Mouse (Mus musculus): Measurements from ENCODE around the gene Hydin.

Gene Hydin

DNA sequence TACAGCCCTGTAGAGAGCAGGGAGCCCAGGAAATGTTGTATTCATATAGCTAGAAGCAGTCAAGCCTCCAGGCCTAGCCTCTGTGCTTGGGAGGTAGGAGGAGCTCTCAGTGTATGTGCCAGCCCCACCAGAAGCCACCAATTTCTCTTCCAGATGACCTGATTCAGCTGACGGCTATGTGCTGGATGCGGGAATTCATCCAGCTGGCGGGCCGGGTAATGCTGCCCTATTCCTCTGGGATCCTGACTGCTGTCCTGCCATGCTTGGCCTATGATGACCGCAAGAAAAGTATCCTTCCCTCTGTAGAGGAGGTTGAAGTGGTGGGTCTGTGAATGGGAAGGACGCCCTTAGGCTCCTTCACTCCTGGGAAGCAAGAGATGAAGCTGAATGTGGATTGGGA lies 369.4 kb downstream of the Hydin start:
- H3K27me3 ChIP-seq (ENCODE audit: control insufficient read depth, insufficient read depth, low read length, poor library complexity, severe bottlenecking): no peaks in the 10 kb centered on the region
- no peak for DNase-seq (ENCODE audit: low read depth, low spot score)
- H3K36me3 ChIP-seq (ENCODE audit: control insufficient read depth, insufficient read depth, low read length, poor library complexity, severe bottlenecking): peaks cover 6% of the 10 kb centered on the region

DNA sequence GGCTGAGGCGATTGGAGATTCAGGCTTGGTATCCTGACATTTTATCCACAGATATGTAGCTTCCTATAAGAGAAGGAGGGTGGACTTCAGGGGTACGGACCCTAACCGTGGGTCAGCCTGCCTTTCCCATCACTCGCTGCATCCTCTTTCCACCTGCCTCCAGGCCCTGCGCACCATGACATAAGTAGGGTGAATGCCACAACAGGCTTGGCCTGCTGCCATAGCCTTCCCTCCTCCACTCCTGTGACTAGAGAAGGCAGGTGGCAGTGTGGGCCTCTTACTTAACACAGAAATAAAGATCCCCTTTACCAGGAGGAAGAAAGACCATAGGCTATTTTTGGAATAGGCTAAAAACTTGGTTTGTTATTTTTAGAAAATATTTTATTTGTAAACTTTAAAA lies 375.6 kb downstream of the Hydin start:
- DNase-seq (ENCODE audit: low read depth, low spot score): no peak
- Histone ChIP-seq H3K36me3 (ENCODE audit: control insufficient read depth, insufficient read depth, low read length, poor library complexity, severe bottlenecking) (no peaks in the 10 kb centered on the region; the same call in 1 of the 2 replicates), H3K27me3 (ENCODE audit: control insufficient read depth, insufficient read depth, low read length, poor library complexity, severe bottlenecking) (no peaks in the 10 kb centered on the region)

DNA sequence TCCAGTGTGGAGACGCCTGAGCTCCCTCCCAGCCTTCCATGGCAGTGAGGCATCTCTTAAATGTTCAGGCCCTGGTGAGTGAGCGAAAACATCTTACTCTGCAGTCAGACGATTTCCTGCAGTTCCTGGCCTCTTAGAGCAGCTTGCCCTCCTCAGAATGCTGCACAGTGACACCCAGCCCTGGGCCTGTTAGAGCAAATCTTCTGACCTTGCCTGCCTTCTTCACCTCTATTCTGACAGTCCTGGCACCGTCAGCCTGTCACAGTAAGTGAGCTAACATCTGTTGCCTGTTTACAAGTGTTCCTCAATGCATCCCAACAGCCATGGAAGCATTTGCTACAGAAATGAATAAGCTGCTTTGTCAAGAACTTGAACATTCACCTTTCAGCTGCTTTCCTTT lies 376.4 kb downstream of the Hydin start:
- Histone ChIP-seq H3K36me3 (ENCODE audit: control insufficient read depth, insufficient read depth, low read length, poor library complexity, severe bottlenecking) (no peaks in the 10 kb centered on the region; the same call in 1 of the 2 replicates), H3K27me3 (ENCODE audit: control insufficient read depth, insufficient read depth, low read length, poor library complexity, severe bottlenecking) (no peaks in the 10 kb centered on the region)
- no peak for DNase-seq (ENCODE audit: low read depth, low spot score)

DNA sequence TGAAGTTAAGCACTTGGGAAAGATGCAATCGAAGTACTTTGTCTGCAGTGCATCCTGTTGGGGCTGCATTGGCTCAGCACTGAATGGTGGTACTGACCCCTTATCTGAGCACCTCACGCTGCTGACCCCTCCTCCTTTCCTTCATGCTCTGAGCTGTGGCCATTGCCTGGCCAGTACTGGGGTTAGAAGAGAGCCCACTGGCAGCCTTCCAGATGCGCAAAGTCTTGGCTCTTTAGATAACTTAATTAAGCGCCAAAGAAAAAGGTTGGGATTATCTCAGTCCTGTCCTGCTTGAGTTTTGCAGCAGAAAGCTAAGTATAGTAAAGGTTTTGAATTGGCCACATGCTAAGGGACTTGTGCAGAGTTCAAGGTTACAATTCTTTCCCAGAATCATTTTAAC lies 377.6 kb downstream of the Hydin start:
- Histone ChIP-seq H3K36me3 (ENCODE audit: control insufficient read depth, insufficient read depth, low read length, poor library complexity, severe bottlenecking) (peaks cover 1% of the 10 kb centered on the region), H3K27me3 (ENCODE audit: control insufficient read depth, insufficient read depth, low read length, poor library complexity, severe bottlenecking) (no peaks in the 10 kb centered on the region)
- DNase-seq (ENCODE audit: low read depth, low spot score): no peak

DNA sequence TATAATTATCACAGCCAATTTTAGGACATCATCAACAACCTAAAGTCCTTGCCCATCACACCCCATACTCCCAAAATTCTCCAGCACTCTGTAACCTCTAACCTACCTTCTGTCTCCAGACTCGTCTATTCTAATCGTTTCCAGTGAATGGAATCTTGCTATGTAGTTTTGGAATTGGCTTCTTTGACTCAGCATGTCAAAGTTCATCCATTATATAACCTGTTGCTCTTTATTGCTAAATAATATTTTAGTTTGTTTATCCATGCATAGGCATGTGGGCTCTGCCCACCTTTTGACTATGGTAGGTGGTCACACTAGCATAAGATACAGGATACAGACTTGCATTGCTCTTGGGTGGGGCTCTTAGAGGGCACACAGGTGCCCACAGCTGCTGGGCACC lies 378.1 kb downstream of the Hydin start:
- Histone ChIP-seq H3K27me3 (ENCODE audit: control insufficient read depth, insufficient read depth, low read length, poor library complexity, severe bottlenecking) (no peaks in the 10 kb centered on the region), H3K36me3 (ENCODE audit: control insufficient read depth, insufficient read depth, low read length, poor library complexity, severe bottlenecking) (peaks cover 1% of the 10 kb centered on the region)
- no peak for DNase-seq (ENCODE audit: low read depth, low spot score)

DNA sequence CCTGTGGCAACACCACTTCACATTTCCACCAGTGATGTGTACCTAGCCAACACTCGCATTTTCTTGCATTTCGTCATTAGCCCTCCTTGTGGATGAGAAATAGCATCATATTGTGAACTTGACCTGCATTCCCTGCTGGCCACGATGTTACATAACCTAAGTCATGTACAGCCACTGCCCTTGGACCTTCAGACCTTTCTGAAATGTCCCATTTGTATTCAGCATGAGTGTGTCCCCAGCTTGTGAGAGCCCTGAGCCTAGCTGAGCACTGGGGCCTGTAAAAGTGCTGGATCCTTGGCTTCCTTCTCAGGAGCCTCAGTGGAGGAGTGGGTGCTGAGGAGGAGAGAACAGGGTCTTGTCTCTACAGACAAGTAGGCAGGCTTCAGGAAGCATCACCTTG lies 378.6 kb downstream of the Hydin start:
- Histone ChIP-seq H3K27me3 (ENCODE audit: control insufficient read depth, insufficient read depth, low read length, poor library complexity, severe bottlenecking) (no peaks in the 10 kb centered on the region), H3K36me3 (ENCODE audit: control insufficient read depth, insufficient read depth, low read length, poor library complexity, severe bottlenecking) (peaks cover 1% of the 10 kb centered on the region)
- DNase-seq (ENCODE audit: low read depth, low spot score): no peak

DNA sequence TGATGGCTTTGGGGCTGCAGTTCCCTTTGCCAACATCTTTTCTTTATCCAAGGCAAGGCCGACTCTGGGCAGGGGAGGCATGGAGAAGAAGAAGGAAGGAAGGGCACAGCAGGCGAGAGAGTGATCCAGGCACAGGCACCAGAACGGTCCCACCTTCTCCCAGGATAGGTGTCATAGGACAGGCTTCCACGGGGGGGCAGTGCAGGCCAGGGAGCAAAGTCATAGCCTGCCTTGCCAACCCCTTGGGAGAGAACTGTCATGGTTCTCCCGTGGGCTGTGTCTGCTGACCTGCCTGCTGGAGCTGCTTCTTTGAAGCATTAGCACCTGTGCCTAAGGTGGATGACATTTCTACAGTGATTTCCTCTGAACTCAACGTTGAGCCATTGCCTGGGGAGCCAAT lies 379.3 kb downstream of the Hydin start:
- Histone ChIP-seq H3K27me3 (ENCODE audit: control insufficient read depth, insufficient read depth, low read length, poor library complexity, severe bottlenecking) (no peaks in the 10 kb centered on the region), H3K36me3 (ENCODE audit: control insufficient read depth, insufficient read depth, low read length, poor library complexity, severe bottlenecking) (peaks cover 1% of the 10 kb centered on the region)
- peak; percentile 23 for DNase-seq (ENCODE audit: low read depth, low spot score)

DNA sequence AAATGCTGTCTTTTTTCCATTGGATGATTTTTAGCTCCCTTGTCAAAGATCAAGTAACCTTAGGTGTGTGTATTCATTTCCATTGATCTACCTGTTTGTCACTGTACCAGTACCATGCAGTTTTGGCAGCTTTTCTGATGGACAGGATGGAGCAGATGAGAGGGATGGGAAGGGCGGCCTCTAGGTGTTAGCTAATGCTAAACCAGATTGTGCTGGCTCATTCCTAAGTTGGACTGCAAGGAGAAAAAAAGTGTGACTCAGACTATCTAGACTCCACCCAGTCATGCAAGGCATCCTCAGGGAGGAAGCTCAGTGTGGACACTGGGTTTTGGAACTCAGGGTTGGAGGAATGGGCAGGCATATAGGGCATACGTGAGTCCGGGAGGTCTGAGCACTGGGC lies 381.8 kb downstream of the Hydin start:
- Histone ChIP-seq H3K27me3 (ENCODE audit: control insufficient read depth, insufficient read depth, low read length, poor library complexity, severe bottlenecking) (no peaks in the 10 kb centered on the region), H3K36me3 (ENCODE audit: control insufficient read depth, insufficient read depth, low read length, poor library complexity, severe bottlenecking) (peaks cover 3% of the 10 kb centered on the region)
- no peak for DNase-seq (ENCODE audit: low read depth, low spot score)

DNA sequence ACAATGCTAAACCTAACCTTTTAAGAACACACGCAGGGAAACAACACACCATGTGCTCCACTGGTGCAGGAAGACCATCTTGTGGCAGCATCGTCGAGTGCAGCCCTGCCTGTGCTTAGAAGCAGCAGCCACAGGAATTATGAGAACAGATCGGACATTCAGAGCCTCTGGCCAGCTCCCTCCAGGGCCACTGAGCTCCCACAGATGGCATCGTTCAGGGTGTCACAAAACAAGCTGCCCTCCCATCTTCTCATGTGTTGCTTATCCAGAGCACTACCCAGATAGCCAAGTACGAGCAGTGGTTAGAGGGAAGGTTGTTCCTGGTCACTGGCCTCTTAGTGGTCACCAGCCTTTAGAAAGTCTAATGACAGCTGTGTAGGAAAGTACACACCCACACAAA lies 382.5 kb downstream of the Hydin start:
- no peak for DNase-seq (ENCODE audit: low read depth, low spot score)
- H3K36me3 ChIP-seq (ENCODE audit: control insufficient read depth, insufficient read depth, low read length, poor library complexity, severe bottlenecking): peaks cover 3% of the 10 kb centered on the region
- H3K27me3 ChIP-seq (ENCODE audit: control insufficient read depth, insufficient read depth, low read length, poor library complexity, severe bottlenecking): no peaks in the 10 kb centered on the region

DNA sequence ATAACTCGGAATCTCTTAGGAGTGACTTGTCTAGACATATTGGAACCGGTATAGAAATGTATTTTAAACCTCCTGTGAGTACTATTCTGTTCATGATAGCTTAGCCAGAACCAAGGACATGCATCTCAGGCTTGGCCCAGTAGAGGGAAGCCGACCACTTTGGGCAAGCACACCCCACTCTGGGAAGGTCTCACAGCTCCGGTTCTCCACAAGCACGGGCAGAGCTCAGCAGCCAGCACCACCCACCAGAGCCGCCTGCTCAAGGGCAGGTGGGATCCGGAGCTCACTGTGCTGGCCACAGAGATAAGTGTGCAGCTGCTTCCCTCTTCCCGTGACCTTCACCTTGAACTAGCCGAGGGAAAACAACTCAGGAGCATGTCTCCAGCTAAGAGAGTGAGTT lies 384.1 kb downstream of the Hydin start:
- Histone ChIP-seq H3K36me3 (ENCODE audit: control insufficient read depth, insufficient read depth, low read length, poor library complexity, severe bottlenecking) (peaks cover 5% of the 10 kb centered on the region), H3K27me3 (ENCODE audit: control insufficient read depth, insufficient read depth, low read length, poor library complexity, severe bottlenecking) (no peaks in the 10 kb centered on the region)
- no peak for DNase-seq (ENCODE audit: low read depth, low spot score)

DNA sequence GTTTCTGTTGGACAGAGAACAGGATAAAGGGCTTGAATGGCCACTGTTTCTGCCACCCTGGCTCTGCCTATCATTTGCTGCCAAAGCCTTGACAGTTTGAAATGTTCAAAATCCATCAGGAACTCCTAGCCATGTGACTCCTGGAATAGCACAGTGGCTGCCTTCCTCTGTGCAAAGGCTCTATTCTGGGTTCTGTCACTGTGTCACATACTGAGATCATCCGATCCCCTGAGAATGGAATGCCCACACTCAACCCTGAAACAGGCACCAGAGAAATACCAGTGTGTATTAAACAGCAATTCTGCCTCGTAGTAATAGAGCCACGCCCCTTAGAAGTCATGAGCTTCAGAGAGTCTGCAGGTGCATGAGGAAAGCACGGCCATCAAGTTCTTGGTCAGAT lies 385.1 kb downstream of the Hydin start:
- no peak for DNase-seq (ENCODE audit: low read depth, low spot score)
- Histone ChIP-seq H3K27me3 (ENCODE audit: control insufficient read depth, insufficient read depth, low read length, poor library complexity, severe bottlenecking) (no peaks in the 10 kb centered on the region), H3K36me3 (ENCODE audit: control insufficient read depth, insufficient read depth, low read length, poor library complexity, severe bottlenecking) (peaks cover 5% of the 10 kb centered on the region)

DNA sequence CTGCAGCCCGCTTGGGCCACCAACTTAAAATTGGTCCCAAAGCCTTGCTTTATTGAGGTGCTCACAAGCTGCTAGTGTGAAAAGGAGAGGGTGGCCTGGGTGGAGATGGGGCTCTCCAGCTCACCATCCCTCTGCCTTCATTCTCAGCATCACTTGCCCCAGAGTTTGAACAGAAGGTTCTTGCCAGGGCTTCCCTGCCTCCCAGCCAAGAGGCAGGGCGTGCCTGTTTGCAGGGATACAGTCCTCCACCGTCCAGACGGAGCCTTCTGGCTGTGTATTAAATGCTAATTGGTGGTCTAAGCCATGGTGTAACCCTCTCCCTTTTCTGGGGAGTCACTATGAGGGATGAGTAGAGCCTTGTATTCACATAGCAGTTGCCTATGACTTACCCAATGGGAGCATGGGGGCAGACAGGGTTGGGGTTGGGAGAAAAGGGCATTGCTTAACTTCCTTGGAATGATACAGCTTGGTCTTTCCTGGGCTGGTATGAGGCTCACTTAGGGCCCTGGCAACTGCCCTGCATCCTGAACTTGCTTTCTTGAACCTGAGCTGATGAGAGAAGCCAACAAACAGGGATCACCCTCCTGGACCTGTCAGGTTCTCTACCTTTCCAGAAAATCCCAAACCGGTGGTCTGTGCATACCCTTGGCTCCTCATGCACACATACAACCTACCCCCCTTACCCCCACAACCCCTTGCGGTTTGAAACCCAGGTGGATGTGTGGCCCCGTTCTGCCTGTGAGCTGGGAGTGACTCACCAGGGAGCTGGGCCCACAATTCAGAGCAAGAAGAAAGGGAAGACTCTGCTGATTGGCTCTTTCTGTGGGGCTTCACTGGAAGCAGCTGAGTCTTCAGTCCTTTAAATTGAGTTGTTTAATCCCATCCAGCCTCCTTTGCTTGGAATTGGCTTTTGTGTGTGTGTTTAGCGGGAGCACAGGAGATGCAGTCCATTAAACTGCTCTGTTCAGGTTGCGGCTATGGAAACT lies 387.6 kb downstream of the Hydin start:
- Histone ChIP-seq H3K27me3 (ENCODE audit: control insufficient read depth, insufficient read depth, low read length, poor library complexity, severe bottlenecking) (no peaks in the 10 kb centered on the region), H3K36me3 (ENCODE audit: control insufficient read depth, insufficient read depth, low read length, poor library complexity, severe bottlenecking) (peaks cover 4% of the 10 kb centered on the region)
- no peak for DNase-seq (ENCODE audit: low read depth, low spot score)

DNA sequence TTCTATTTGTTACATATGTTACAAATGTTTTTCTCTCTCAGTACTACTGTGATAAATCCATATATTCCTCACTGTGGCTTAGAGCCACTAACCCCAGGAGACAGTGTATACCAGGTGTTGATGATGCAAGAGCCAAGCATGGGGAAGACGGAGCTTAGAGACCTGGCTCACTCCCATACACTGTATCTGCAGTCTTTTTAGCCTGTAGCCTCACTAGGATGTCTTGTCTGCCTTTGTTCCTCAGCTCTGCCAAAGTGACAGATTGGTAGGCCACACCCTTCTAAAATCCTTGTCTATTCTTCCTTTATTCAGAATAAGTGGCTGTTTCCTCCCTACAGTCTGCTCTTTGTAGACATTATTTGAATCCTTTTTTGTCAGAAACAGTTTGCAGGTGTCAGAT lies 389.1 kb downstream of the Hydin start:
- peaks cover 4% of the 10 kb centered on the region for H3K36me3 ChIP-seq (ENCODE audit: control insufficient read depth, insufficient read depth, low read length, poor library complexity, severe bottlenecking)
- no peak for DNase-seq (ENCODE audit: low read depth, low spot score)
- H3K27me3 ChIP-seq (ENCODE audit: control insufficient read depth, insufficient read depth, low read length, poor library complexity, severe bottlenecking): no peaks in the 10 kb centered on the region

DNA sequence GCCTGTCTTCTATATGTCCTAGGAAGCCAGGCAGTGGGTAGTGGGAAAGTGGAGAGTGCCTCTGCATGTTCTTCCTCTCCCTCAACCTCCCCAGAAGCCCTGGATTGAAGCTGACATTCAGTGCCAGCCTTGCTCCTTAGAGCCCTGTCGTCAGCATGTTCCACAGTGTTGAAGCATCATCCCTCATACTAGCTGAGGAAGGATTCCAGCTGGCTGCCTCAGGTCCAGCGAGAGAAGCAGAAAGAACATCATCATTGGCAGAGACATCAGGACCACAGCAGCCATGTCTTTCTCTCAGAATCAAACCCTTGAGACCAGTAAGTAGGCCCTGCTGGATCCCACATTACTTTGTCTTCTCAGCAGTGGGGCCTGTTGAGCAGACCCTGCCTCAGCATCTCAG lies 390.9 kb downstream of the Hydin start:
- H3K36me3 ChIP-seq (ENCODE audit: control insufficient read depth, insufficient read depth, low read length, poor library complexity, severe bottlenecking): peaks cover 4% of the 10 kb centered on the region
- no peaks in the 10 kb centered on the region for H3K27me3 ChIP-seq (ENCODE audit: control insufficient read depth, insufficient read depth, low read length, poor library complexity, severe bottlenecking)
- no peak for DNase-seq (ENCODE audit: low read depth, low spot score)
